Mouse (Mus musculus) cortical plate, adult 2 months (tissue): ENCODE results near the gene Ift43.

Experiments
- CTCF ChIP-seq: fragments of 200-500 bp; IDR thresholded peaks from 2 replicates; pipeline ENCODE4 v1.5.1; 2011; ENCODE audit warnings: mild to moderate bottlenecking, control low read depth, low read length; ENCODE audit not compliant: insufficient read depth; ENCODE audit errors: extremely low read depth
- POLR2A ChIP-seq: fragments of 200-500 bp; IDR thresholded peaks from 2 replicates; pipeline ENCODE4 v1.6.1; 2011; ENCODE audit warnings: mild to moderate bottlenecking, low read length, control low read depth; ENCODE audit not compliant: insufficient read depth; ENCODE audit errors: extremely low read depth

- no peak for TF ChIP-seq CTCF
- no peak for TF ChIP-seq POLR2A
Observed at GRCm38 (mm10) chr12:86124016-86124415, 41.7 kb downstream of the Ift43 start.
